Mouse (Mus musculus) left cerebral cortex, adult 9 months (tissue): ENCODE results near the gene Rapgef4.
"Not testable (repeated sequence)": the region's sequence is repeated elsewhere in the genome, so short reads cannot be mapped to it uniquely, and the experiment has no call there.

ENCODE experiments used
- DNase-seq, 2 experiments: peaks; one replicate each; pipeline ENCODE4 v3.0.0; 2022; ENCODE audit warnings: low spot score in 2 of 2

Gene Rapgef4

GRCm38 (mm10) chr2:72026506-72026905 lies 45.5 kb downstream of the Rapgef4 start:
- no peak for DNase-seq

- no peak for DNase-seq
Observed at GRCm38 (mm10) chr2:72029081-72029480, 48.0 kb downstream of the Rapgef4 start.

- DNase-seq: no peak
Observed at GRCm38 (mm10) chr2:72029586-72030144, 48.6 kb downstream of the Rapgef4 start.

GRCm38 (mm10) chr2:72031717-72032116 lies 50.7 kb downstream of the Rapgef4 start:
- DNase-seq: no peak

- DNase-seq: peak in 1 of 2 experiments; percentile 42
Observed at GRCm38 (mm10) chr2:72035616-72036015, 54.6 kb downstream of the Rapgef4 start.

- DNase-seq: no peak
Observed at GRCm38 (mm10) chr2:72037357-72037756, 56.3 kb downstream of the Rapgef4 start.

GRCm38 (mm10) chr2:72038235-72038634 lies 57.2 kb downstream of the Rapgef4 start:
- peak; percentile 42 to 91 for DNase-seq

GRCm38 (mm10) chr2:72038651-72039251 lies 57.7 kb downstream of the Rapgef4 start:
- peak in 1 of 2 experiments; percentile 38 for DNase-seq

GRCm38 (mm10) chr2:72039522-72040045 lies 58.5 kb downstream of the Rapgef4 start:
- DNase-seq: no peak

GRCm38 (mm10) chr2:72041087-72041486 lies 60.0 kb downstream of the Rapgef4 start:
- no peak for DNase-seq

- DNase-seq: no peak
Observed at GRCm38 (mm10) chr2:72042093-72042492, 61.1 kb downstream of the Rapgef4 start.

GRCm38 (mm10) chr2:72044191-72044590 lies 63.2 kb downstream of the Rapgef4 start:
- peak in 1 of 2 experiments; percentile 20 for DNase-seq

GRCm38 (mm10) chr2:72045024-72045423 lies 64.0 kb downstream of the Rapgef4 start:
- no peak for DNase-seq

GRCm38 (mm10) chr2:72045659-72046058 lies 64.6 kb downstream of the Rapgef4 start:
- no peak for DNase-seq

- no peak for DNase-seq
Observed at GRCm38 (mm10) chr2:72050451-72050850, 69.4 kb downstream of the Rapgef4 start.

- DNase-seq: no peak
Observed at GRCm38 (mm10) chr2:72054280-72054679, 73.2 kb downstream of the Rapgef4 start.

GRCm38 (mm10) chr2:72054736-72055135 lies 73.7 kb downstream of the Rapgef4 start:
- DNase-seq: no peak

GRCm38 (mm10) chr2:72055476-72055875 lies 74.4 kb downstream of the Rapgef4 start:
- no peak for DNase-seq

GRCm38 (mm10) chr2:72056081-72056874 lies 75.2 kb downstream of the Rapgef4 start:
- no peak for DNase-seq

GRCm38 (mm10) chr2:72062931-72063330 lies 81.9 kb downstream of the Rapgef4 start:
- no peak for DNase-seq

GRCm38 (mm10) chr2:72068505-72068904 lies 87.5 kb downstream of the Rapgef4 start:
- no peak for DNase-seq

GRCm38 (mm10) chr2:72070086-72070485 lies 89.0 kb downstream of the Rapgef4 start:
- DNase-seq: no peak

GRCm38 (mm10) chr2:72073121-72073520 lies 92.1 kb downstream of the Rapgef4 start:
- DNase-seq: not testable (repeated sequence)
